ENCODE assay signal across 8 mouse cellular contexts in the genomic region with DNA sequence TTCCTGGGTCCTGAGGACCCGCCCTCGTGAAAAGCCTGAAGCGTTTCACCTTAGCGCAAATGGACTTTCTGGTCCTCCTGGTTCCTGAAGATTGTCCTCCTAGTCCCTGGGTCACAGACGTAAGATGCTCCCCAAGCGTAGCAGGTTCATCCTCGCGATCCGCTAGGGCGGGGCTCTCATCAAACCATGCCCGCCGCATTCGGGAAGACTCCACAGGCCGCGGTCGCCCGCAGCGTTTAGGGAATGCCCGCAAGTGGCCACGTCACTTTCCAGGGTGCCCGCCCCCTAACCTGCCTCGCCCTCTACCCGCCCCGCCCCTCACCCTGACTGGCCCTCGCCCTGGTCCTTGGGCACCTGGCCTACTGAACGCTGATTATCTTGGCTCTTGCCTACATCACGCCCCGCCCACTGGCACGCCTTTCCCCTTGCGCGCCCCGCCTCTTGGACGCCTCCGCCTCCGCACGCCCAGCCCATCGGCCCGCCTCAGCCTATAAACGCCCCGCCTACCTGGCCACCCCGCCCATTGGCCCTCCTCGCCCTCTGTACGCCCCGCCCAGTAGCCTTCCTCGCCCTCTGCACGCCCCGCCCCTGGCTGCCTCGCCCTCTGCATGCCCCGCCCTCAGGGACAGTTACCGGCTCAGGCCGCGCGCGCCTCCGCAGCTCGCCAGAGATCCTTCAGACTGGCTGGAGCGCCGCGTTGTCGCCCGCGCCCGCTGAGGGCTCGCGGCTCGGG. TPM values are rescaled to one million over a fixed set of nuclear protein-coding genes. Genes with fewer than 3 reads are reported as not detected.
DNase-seq lines count a peak whose midpoint lies in the region; ATAC-seq and TF ChIP-seq lines count a peak whose summit lies in the region.

Gene Larp1b (plus strand): TSS at position 659 of the 733 bp plus-strand sequence.

- WGBS in forebrain, embryonic 16.5 days: under 1% methylated on average over 58 of the region's 66 CpGs
- 1% methylated on average over 64 of the region's 66 CpGs for WGBS in lung, embryonic 14.5 days
- WGBS in olfactory bulb, adult 2 months: under 1% methylated on average over 66 of the region's 66 CpGs
- under 1% methylated on average over 66 of the region's 66 CpGs for WGBS in thymus, adult 2 months

- TF ChIP-seq CTCF in G1E (IDR thresholded peaks at IDR 0.05; ENCODE audit: low read depth, low read length): no peak
- no peak for TF ChIP-seq CTCF in layer of hippocampus, adult 2 months (conservative IDR thresholded peaks at IDR 0.05)
- TF ChIP-seq CTCF in lung, embryonic 14.5 days (IDR thresholded peaks at IDR 0.05; ENCODE audit: low read depth): no peak
- TF ChIP-seq CTCF in olfactory bulb, adult 2 months (IDR thresholded peaks at IDR 0.05; ENCODE audit: insufficient read depth, low read depth, low read length): no peak
- peak; percentile 53; the same call in 1 of the 2 replicates for TF ChIP-seq CTCF in thymus, adult 2 months (IDR thresholded peaks at IDR 0.05; ENCODE audit: borderline replicate concordance, control insufficient read depth, extremely low read depth, insufficient read depth, low read length, poor library complexity)

- peak; percentile 93 for DNase-seq in G1E (ENCODE audit: low spot score)
- DNase-seq in cerebellum, adult 18-20 months: peak; percentile 100
- DNase-seq in heart, postnatal 36 days: peak; percentile 99 to 100
- DNase-seq in layer of hippocampus, adult 2 months (ENCODE audit: low spot score in 2 of 2): peak; percentile 99
- peak; percentile 98 for DNase-seq in lung, embryonic 14.5 days
- peak; percentile 100 for DNase-seq in thymus, adult 2 months

- peak within 1 kb of the TSS; percentile 95 for H3K4me2 ChIP-seq in forebrain, embryonic 16.5 days (ENCODE audit: low read length)
- peak within 1 kb of the TSS; percentile 98 for H3K4me2 ChIP-seq in lung, embryonic 14.5 days

- H3K36me3 ChIP-seq in G1E (replicated peaks): no peaks in the 10 kb centered on the region
- no peaks in the 10 kb centered on the region for H3K36me3 ChIP-seq in forebrain, embryonic 16.5 days (ENCODE audit: control insufficient read depth, insufficient read depth)
- H3K36me3 ChIP-seq in lung, embryonic 14.5 days (ENCODE audit: insufficient read depth): no peaks in the 10 kb centered on the region
- H3K36me3 ChIP-seq in thymus, adult 2 months (ENCODE audit: control insufficient read depth, insufficient read depth, low read length): no peaks in the 10 kb centered on the region

- peak within 1 kb of the TSS; percentile 38; the same call in 1 of the 2 replicates for H3K27ac ChIP-seq in forebrain, embryonic 16.5 days (ENCODE audit: low read length)
- H3K27ac ChIP-seq in layer of hippocampus, adult 2 months: peak within 1 kb of the TSS; percentile 28; the same call in 1 of the 2 replicates
- peak within 1 kb of the TSS; percentile 70; the same call in 1 of the 2 replicates for H3K27ac ChIP-seq in lung, embryonic 14.5 days (ENCODE audit: low read depth)
- H3K27ac ChIP-seq in olfactory bulb, adult 2 months (ENCODE audit: insufficient read depth, low read depth, low read length): no peak within 1 kb of the TSS
- no peak within 1 kb of the TSS for H3K27ac ChIP-seq in thymus, adult 2 months (ENCODE audit: control insufficient read depth, insufficient read depth, low read length)

- H3K9me3 ChIP-seq in G1E (replicated peaks): no peaks in the 10 kb centered on the region
- no peaks in the 10 kb centered on the region for H3K9me3 ChIP-seq in forebrain, embryonic 16.5 days (ENCODE audit: control insufficient read depth, low read length)
- no peaks in the 10 kb centered on the region for H3K9me3 ChIP-seq in lung, embryonic 14.5 days (ENCODE audit: low read depth, low read length)

- intact Hi-C loops in heart, postnatal 36 days (cut with DNase I): loop anchor here (2.0 to 5.0 kb wide), 2 partner anchors 55 to 202 kb away; no protein-coding TSS in a partner anchor

- TF ChIP-seq POLR2A in olfactory bulb, adult 2 months (IDR thresholded peaks at IDR 0.05; ENCODE audit: insufficient read depth, low read depth, low read length): peak; percentile 37; the same call in 1 of the 2 replicates
- peak; percentile 71 for TF ChIP-seq POLR2A in thymus, adult 2 months (IDR thresholded peaks at IDR 0.05; ENCODE audit: control insufficient read depth, extremely low read depth, insufficient read depth, low read length, poor library complexity)

- H3K4me3 ChIP-seq in G1E (ENCODE audit: low read depth, low read length): peak within 1 kb of the TSS; percentile 91
- peak within 1 kb of the TSS; percentile 71 for H3K4me3 ChIP-seq in forebrain, embryonic 16.5 days (replicated peaks; ENCODE audit: low read length)
- H3K4me3 ChIP-seq in layer of hippocampus, adult 2 months: peak within 1 kb of the TSS; percentile 76
- peak within 1 kb of the TSS; percentile 67 for H3K4me3 ChIP-seq in lung, embryonic 14.5 days (ENCODE audit: low read depth, low read length)
- peak within 1 kb of the TSS; percentile 92 for H3K4me3 ChIP-seq in olfactory bulb, adult 2 months (ENCODE audit: insufficient read depth, low read depth, low read length)
- H3K4me3 ChIP-seq in thymus, adult 2 months (ENCODE audit: control insufficient read depth, insufficient read depth, low read length): peak within 1 kb of the TSS; percentile 70

- ATAC-seq in G1E (ENCODE audit: extremely low read depth, insufficient number of reproducible peaks, low FRiP score, poor library complexity, severe bottlenecking): peak; percentile 85
- peak; percentile 93 for ATAC-seq in forebrain, embryonic 16.5 days
- peak; percentile 96 for ATAC-seq in lung, embryonic 14.5 days (ENCODE audit: insufficient read depth)

- H3K9ac ChIP-seq in forebrain, embryonic 16.5 days (replicated peaks; ENCODE audit: low read depth, low read length): peak within 1 kb of the TSS; percentile 68
- H3K9ac ChIP-seq in lung, embryonic 14.5 days: peak within 1 kb of the TSS; percentile 66

- H3K27me3 ChIP-seq in G1E (ENCODE audit: insufficient read depth, low read length): no peaks in the 10 kb centered on the region
- H3K27me3 ChIP-seq in forebrain, embryonic 16.5 days (replicated peaks; ENCODE audit: control insufficient read depth, insufficient read depth, low read length): 0 out of 2 replicates have a peak, but pooled peaks cover 5% of the 10 kb centered on the region
- H3K27me3 ChIP-seq in lung, embryonic 14.5 days (ENCODE audit: insufficient read depth, low read length): peaks cover 12% of the 10 kb centered on the region; the same call in 1 of the 2 replicates
- no peaks in the 10 kb centered on the region for H3K27me3 ChIP-seq in thymus, adult 2 months (ENCODE audit: control insufficient read depth, insufficient read depth, low read length)

- H3K4me1 ChIP-seq in G1E (ENCODE audit: insufficient read depth, low read depth, low read length): peaks cover 40% of the 10 kb centered on the region
- H3K4me1 ChIP-seq in forebrain, embryonic 16.5 days (replicated peaks; ENCODE audit: control insufficient read depth, insufficient read depth, low read length): peaks cover 12% of the 10 kb centered on the region; the same call in 1 of the 2 replicates
- no peaks in the 10 kb centered on the region for H3K4me1 ChIP-seq in lung, embryonic 14.5 days (ENCODE audit: insufficient read depth)
- peaks cover 6% of the 10 kb centered on the region; the same call in 1 of the 2 replicates for H3K4me1 ChIP-seq in olfactory bulb, adult 2 months (ENCODE audit: control insufficient read depth, insufficient read depth, low read length)
- peaks cover 3% of the 10 kb centered on the region for H3K4me1 ChIP-seq in thymus, adult 2 months (replicated peaks; ENCODE audit: control insufficient read depth, insufficient read depth, low read length)

RNA-seq across cellular contexts. Expression of gene Larp1b, which starts in this region (rescaled TPM):
- 68.6 and 76.3 TPM in 2 replicates for total RNA-seq in G1E (2014; fragmentation: Nextera tagmentation)
- total RNA-seq in G1E (2017): 46.2 and 60.7 TPM in 2 replicates
- polyA plus RNA-seq in G1E (2012): 31.1 and 36.0 TPM in 2 replicates
- polyA plus RNA-seq in forebrain, embryonic 16.5 days (2015; fragmentation: Nextera tagmentation; extraction: Ambion mirVana): 2.1 and 3.3 TPM in 2 replicates
- total RNA-seq in heart, postnatal 36 days (2021): 10 to 100 TPM; 67.6 to 68.4 TPM
- 10 to 100 TPM; 14.1 to 16.4 TPM for total RNA-seq in layer of hippocampus, adult 2 months (2021)
- polyA plus RNA-seq in lung, embryonic 14.5 days (2014; fragmentation: Nextera tagmentation; extraction: Ambion mirVana): 2.5 and 2.9 TPM in 2 replicates
- not detected in 2 replicates for polyA plus RNA-seq in olfactory bulb, adult 2 months (2012; ENCODE audit: insufficient read depth, insufficient read length, low replicate concordance, missing spikeins)
- 4.8 and 5.0 TPM in 2 replicates for polyA plus RNA-seq in thymus, adult 2 months (2012; rRNA removed)

Comparison
In these comparisons a context has a peak if more than half of its experiments do, and no peak if none do; other contexts are left out.
1. H3K27ac ChIP-seq: peak in forebrain, embryonic 16.5 days (single experiment), layer of hippocampus, adult 2 months (single experiment) and lung, embryonic 14.5 days (single experiment); none in olfactory bulb, adult 2 months (single experiment) and thymus, adult 2 months (single experiment).
2. Peak in every context shown above with its lines, with median percentiles within 50 percentile points of each other: ATAC-seq, DNase-seq and H3K4me3 ChIP-seq.